Mouse (Mus musculus): Measurements from ENCODE around the gene C1ql4. TPM values are rescaled to one million over a fixed set of nuclear protein-coding genes. Genes with fewer than 3 reads are reported as not detected.

C1ql4 gene
- 0.18 TPM in 1 of 2 replicates, not detected in the other for polyA plus RNA-seq (2015; fragmentation: Nextera tagmentation; extraction: Ambion mirVana)

DNA sequence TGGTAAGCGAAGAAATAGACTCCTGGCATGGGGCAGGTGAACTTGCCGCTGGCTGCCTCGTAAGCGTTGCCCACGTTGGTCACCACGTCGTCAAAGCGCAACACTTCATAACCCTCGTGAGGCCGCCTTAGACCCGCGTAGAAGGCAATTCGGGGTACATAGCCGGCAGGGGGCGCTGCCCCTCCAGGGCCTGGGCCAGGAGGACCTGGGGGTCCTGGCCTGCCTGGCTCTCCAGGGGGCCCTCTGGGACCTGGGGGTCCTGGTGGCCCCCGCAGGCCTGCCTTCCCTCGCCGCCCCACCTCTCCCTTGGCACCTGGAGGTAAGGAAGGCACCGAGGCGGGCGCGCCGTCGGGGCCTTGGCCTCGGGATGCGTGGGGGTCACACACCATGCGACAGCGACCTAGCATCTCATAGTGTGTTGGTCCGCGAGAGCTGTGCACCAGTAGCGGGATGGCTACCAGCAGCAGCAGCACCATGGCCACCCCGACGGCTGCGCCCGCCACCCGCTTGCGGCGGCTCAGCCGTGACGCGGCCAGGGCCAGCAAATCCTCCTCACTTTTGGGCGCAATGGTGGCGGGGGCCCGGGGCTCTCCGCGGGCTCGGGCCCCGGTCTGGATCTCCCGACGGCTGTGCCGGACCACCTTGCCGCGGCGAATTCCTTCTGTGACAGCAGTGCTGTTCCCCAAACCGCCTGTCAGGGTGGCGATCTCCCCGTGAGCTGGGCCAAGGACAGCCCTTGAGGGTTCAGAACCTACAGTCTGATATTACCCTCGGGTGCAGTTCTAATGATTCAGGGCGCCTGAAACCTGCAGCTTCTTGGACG lies at the start of gene C1ql4:
C1ql4 (minus strand) TSS at position 565 of the 823 bp plus-strand sequence.
- peak; percentile 53 for DNase-seq (ENCODE audit: low spot score)

DNA sequence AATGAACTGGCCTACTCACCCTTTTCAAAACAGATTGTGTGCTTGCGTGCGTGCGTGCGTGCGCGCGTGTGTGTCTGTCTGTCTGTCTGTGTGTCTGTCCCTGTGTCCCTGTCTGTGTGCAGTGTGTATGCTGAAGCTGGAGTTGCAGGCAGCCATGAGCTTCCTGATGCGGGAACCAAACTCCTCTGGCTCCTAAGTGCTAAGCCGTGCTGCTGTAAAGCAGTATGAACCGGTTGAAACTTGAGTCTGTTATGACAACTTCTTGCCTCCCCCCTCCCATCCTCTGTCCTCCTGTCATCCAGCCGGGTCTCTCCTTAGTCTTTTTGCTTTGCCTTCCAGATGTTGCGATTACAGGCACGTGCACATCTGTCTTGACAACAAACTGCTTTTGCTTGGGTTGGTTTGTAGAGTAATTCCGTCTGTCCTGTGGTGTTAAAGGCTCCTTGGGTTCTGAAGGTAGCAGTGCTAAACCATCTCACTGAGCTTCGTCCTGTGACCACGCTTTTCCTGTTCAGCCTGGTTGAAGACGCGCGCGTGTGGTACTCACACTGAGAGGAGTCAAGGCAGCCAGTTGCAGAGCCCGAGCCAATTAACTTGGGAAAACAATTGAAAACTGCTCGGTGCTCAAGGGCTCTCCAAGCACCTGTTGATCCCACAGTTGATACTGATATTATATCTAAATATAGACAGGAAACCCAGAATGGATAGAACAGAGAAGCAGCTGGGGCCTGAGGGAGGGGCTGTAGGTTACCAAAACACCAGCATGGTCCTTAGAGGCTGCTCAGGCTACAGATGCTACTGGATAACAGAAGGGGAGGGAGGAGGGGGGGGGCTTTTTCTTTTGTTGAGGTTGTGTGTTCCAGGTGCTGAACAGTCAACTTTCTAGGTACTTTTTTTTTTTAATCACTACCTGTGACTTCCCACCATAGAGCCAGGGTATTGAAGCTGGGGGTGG lies 42.6 kb upstream of the C1ql4 start:
- DNase-seq (ENCODE audit: low spot score), result peak; percentile 68

DNA sequence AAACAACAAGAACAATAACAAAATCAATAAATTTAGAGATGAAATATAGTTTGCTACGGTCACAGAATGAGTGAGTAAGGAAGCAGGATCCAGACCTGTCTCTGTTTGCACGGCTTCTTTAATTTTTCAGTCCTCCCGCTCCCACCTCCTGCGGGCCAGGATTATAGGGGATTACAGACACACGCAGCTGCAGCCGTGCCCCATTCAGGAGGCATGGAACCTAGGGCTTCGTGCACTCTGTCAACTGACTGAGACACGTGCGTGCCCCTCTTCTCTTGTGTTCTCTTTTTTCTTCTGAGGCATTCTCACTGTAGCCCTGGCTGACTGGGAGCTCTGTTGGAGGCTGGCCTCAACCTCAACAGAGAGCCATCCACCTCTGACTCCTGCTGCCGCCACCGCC lies 41.8 kb upstream of the C1ql4 start:
- DNase-seq (ENCODE audit: low spot score), result peak; percentile 17

DNA sequence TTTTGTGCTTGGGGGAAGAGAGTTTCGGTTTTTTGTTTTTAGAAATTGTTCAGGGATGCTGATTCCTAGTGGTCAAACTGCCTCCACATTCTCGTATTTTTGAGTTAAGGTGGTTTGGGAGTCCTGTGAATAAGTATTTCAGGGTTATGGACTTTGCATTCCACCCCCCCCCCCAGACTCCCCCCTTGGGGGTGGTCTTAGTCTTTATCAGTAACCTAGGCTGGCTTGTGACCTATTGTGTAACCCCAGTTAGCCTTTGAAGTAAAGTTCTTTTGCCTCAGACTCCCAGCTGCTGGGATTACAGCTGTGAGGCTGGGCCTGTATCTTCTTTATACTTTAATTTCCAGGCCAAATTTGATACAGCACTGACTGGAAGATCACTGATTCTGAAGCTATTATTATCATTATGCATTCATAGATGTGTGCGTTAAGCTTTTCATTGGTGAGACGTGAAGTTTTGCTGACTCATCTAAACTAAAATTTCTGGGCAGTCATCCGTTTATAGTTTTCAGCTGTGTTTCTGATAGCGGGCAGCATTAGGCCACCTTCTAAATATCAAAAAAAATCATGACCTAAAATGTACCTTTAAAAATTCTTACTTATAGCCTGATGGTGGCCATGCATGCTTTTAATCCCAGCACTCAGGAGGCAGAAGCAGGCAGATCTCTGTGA lies 40.4 kb upstream of the C1ql4 start:
- DNase-seq (ENCODE audit: low spot score), result no peak

DNA sequence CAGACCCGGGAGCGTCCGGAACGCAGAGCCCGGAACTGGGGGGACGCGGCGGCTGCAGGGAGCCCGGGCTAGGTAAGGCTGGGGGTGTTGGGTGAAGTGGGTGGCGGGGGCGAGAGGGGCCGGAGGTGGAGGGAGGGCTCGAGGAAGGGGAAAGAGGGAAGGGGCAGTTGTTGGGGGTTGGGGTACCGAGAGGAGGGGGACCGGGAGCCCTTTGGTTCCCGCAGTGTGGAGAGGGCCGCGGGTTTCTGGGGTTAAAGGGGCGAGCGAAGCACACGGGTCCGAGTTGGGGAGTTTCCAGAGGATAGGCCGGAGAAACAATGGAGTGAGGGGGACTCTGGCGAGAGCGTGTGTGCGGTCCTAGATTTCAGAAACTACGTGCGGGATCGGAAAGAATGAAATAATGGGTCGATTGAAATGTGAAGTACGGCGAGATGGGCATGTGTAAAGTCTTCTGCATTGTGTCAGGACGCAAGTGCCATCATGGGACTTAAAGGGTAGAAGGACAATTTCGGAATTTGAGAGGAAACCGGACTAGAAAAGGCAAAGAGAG lies 39.3 kb upstream of the C1ql4 start:
- peak; percentile 11 for DNase-seq (ENCODE audit: low spot score)

DNA sequence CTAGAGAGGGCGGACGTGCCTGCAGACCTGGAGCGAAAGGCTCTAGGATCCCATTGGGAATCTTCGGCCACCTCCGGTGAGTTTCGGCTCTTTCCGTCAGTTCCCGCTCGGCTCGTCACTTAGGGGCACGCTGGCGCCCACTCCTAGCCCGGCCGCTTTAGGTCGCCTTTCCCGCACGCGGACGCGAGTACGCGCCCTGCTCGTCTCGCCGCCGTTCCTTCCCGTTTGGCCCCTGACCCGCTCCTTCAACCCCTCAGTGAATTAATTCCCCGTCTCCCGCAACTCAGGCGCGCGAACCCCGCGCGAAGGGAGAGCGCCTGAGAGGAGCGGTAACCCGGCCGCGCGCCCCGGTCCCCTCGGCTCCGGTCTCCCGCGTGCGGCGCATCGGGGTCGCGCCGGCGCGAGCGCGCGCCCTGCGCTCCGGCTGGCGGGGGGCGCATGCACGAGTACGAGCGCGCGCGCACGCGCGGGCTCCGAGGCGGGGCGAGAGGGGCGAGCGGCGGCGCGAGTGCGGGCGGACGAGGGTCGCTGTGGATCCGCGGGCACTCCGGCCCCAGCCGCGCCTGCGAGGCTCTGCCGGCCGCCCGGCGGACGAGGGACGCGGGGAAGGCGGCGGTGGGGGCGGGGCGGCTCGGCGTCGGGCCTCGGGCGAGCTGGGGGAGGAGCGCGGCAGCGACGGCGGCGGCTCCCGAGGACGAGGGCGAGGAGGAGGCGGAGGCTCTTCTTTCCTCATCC lies 38.6 kb upstream of the C1ql4 start:
- DNase-seq (ENCODE audit: low spot score), result peak; percentile 80

DNA sequence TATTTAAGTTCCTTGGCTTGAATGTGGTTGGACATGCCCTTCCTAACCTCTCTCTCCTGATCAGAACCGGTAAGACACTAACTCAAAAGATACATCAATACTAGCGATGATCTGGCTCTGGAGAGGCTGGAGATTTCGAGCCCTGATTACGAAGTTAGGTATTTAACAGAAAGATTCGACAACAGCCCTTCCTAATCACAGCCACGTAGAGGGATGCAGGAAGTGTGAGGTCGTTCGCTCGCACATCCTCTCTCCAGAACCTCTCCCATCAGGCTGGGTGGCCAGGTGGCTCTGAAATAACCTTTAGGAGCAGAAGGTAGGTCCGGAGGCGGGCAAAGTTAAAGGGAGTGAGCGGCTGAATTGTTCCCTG lies 38.1 kb upstream of the C1ql4 start, which contains the start of gene Spats2:
Spats2 (plus strand) TSS at position 206 of the 370 bp plus-strand sequence.
- DNase-seq (ENCODE audit: low spot score), result peak; percentile 11

DNA sequence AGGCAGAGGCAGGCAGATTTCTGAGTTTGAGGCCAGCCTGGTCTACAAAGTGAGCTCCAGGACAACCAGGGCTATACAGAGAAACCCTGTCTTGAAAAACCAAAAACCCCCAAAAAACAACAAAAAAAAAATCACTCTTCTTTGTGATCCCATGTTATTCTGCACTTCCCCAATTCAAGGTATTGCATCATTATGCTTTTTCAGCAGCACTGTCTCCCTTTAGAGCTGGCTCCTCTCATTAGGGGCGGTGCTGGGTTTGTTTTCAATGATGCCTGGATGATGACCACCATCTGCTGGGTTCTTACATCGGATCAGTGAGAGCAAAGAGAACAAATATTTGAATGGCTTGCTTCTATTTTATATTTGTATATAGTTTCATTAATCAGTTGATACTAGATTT lies 35.0 kb upstream of the C1ql4 start:
- no peak for DNase-seq (ENCODE audit: low spot score)

DNA sequence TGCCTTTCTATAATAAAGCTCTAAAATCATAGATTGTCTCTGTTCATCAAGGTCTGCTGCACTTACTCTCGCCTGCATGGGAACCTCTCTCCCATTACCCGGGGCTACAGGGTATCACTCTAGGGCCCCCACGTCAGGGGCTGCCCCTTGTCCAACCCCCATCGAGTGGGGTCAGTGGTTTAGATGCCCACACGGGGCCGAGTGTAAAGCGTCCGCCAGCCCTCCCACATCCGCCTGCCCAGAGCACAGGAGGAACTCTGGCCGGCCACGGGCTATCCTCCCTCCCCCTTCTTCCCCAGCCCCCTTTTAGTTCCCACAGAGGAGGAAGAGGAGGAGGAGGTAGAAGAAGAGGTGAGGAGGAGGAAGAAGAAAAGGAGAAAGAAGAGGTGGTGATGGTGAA lies 33.2 kb upstream of the C1ql4 start:
- no peak for DNase-seq (ENCODE audit: low spot score)

DNA sequence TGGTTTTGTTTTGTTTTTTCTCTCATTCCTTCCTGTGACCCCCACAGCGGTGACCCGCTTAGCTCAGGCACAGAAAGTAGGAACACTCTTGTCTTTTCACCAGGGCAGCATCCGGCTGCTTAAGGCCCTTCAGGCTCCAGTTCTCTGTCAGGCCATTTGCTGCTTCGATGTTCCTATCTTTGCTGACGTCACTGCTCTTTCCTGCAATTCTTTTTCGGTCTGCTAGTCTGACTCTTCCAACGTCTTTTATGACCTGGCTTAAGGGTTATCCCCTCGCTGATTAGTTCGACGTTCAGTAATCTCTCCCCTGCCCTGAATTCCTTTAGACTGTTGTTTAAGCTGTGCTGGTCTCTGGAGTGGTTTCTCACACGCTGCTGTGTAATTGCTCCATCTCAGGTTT lies 28.9 kb upstream of the C1ql4 start:
- no peak for DNase-seq (ENCODE audit: low spot score)

DNA sequence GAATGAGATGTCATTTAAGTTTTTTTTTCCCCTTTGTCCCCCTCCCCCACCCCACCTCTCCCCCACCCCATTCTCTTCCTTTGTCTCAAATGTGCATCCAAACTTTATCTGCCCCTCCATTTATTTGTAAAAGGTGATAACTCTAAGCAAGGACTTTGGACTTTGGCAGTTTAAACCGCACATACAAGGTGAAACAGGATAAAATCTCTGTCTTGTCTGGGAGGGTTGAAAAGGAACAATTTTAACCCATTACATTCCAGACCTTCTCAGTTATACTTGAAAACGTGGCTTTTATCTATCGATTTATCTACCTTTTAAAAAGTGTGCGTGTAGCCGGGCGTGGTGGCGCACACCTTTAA lies 27.4 kb upstream of the C1ql4 start:
- no peak for DNase-seq (ENCODE audit: low spot score)

DNA sequence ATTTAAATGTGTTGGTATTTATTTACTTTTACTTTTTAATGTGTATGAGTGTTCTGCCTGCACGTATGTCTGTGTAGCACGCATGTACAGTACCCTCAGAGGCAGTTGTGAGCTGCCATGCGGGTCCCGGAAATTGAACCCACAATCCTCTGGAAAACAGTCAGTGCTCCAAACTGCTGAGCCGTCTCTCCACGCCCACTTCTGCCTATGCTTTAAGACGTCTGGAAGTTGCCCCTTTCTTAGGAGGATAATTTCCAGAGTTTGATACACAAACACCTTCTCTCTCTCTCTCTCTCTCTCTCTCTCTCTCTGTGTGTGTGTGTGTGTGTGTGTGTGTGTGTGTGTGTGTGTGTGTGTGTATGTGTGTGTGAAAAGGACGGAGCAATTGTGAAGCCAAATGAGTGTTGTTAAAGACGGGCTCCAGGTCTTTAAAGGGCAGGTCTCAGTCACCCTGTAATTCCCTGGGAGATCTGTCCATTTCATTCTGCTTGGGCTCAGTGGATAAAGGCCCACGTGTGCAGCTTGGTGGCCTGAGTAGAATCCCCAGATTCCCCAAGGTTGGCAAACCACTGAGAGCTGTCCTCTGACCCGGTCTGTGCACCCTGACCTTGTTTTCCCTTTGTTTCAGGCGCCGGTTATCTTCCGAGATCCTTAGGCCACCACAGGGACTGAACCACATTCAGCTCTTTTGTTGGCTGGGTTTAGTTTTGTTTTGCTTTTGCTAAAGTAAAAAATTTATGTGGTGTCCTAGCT lies 26.9 kb upstream of the C1ql4 start:
- no peak for DNase-seq (ENCODE audit: low spot score)

DNA sequence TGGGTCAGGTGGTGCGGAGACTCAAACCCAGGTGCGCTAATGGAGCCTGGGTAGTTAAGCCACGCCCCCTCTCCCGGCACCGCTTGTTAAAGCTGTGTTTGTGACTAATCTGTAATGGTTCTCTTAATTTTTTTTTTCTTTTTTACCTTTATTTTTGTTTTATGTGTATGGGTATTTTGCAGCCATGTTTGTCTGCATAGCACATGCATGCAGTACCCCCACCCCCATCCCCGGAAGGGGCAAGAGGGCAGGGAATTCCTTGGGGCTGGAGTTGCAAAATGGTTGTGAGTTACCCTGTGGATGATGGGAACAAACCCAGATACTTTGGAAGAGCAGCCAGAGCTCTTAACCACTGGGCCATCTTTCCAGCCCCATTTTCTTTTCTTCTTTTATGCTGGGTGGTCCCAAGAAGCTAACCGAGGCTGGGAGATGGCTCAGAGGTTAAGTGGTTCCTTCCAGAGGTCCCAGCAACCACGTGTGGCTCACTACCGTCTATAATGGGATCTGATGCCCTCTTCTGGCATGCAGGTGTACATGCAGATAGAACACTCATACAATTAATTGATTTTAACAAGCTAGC lies 25.9 kb upstream of the C1ql4 start:
- peak; percentile 48 for DNase-seq (ENCODE audit: low spot score)

DNA sequence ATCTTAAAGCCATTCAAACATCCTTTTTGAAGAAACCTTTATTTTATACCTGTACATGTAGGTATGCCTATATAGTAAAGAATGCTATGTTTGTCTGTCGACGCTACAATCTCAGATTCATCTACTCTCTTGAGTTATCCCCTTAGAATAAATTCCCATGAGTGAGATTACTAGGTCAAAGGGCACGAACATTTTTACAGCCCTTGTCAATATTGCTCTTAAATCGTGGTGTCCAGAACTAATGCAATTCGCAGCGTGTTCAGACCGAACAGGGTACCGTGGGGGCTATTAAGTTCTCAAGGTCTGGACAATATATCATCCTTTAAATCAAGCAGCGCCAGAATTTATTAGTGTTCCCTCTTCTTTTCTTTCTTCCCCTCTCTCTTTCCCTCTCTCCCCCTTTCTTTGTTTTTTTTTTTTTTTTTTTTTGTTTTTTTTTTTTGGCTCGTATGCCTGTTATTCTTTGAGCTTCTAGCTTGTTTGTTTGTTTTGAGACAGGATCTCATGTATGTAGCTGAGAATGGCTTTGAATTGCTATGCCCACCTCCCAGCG lies 25.3 kb upstream of the C1ql4 start:
- DNase-seq (ENCODE audit: low spot score), result no peak

DNA sequence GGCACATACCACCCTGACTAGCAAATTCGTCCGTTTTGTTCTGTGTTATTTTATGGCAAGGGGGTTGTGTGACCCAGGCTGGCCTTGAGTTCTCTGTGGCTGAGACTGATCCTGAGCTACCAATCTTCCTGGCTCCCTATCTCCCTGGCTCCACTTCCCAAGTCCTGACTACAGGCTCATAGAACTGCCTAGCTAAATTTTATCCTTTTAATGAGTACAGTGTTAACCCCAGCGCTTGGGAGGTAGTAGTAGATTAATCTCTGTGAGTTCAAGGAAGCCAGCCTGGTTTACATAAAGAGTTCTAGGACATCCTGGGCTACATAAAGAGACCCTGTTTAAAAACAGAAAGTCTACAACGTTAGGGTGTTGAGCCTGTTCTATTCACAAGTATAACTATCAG lies 24.2 kb upstream of the C1ql4 start:
- DNase-seq (ENCODE audit: low spot score), result no peak

DNA sequence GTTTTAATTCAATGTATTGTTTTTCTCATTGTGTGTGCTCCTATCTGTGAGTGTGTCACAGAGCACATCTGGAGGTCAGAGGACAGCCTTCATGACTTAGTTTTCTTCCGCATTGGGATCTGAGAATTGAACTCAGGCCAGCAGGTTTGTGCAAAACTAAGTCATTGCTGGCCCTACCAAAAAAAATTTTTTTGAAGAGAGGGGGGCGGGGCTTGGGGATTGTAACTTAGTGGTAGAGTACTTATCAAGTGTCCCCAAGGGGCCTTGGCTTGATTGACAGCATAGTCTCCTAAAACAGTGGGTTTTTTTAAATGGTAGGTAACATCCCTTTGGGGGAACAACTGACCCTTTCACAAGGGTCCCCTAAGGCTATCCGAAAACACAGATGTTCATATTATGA lies 23.5 kb upstream of the C1ql4 start:
- no peak for DNase-seq (ENCODE audit: low spot score)

DNA sequence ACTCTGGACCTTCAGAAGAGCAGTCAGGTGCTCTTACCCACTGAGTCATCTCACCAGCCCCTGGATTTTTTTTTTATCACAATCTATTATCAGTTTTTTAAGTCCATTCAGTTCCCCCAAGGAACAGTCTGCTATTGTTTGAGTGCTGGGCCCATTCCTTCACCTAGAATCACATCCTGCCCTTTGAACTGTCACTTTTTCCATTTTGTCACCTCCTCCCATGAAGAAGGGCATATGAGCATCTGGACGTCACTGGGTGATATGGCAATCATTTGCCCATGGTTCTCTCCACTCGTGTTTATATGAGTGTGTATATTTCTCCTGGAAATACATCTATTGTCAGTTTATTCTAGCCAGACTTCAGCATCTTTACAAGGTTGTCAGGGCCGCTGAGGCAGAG lies 20.2 kb upstream of the C1ql4 start:
- DNase-seq (ENCODE audit: low spot score), result peak; percentile 17

DNA sequence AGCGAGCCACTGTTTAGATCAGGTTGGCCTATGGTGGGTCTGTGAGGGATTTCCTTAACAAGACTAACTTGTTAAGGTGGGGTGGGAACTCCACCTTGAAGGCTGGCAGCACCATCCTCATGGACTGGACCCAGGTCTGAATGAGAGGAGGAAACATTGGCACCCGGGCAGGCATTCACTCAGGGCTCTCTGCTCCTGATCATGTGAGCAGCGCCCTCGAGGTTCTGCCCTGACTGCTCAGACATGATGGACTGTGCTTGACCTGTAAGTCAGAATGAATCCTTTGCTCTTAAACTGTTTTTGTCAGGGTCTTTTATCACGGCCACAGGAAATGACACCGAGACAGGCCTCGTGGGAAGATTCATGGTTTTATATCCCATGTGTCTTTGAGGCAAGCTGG lies 17.6 kb upstream of the C1ql4 start:
- no peak for DNase-seq (ENCODE audit: low spot score)

DNA sequence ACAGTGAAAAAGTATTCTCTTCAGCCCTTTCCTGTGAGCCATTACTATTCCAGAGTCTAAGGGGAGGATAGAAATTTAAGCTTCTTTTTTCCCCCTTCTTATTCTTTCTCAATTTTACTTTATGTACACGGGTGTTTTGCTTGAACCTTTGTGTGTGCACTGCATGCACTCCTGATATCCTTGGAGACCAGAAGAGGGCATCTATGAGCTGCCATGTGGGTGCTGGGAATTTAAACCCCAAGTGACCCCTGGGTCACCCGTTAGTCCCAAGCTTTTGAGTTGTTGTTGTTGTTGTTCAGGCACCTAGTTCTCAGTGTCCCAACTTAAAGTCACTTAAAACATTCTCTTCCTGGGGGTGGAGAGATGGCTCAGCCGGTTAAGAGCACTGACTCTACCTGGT lies 12.4 kb upstream of the C1ql4 start:
- DNase-seq (ENCODE audit: low spot score), result no peak

All from thymus, postnatal 0 days (tissue).